11 mouse cellular contexts compared by ENCODE assay signal in genomic region chr7:125827420-125827819, GRCm38 (mm10).
A peak's percentile ranks its signal among the peaks of the same experiment; 100 is the strongest.
DNase-seq lines count a peak whose midpoint lies in the region; ATAC-seq lines count a peak whose summit lies in the region.
"Had no signal": no experiment of that assay in that cellular context is flagged by ENCODE, and none has a peak within 500 bp of the region (broad histone marks: within the 10 kb centered on the region; RNA-seq: fewer than 3 reads in every experiment).

No protein-coding gene starts in this region.

- H3K36me3 ChIP-seq in heart, embryonic 12.5 days, result peaks cover 3% of the 10 kb centered on the region; the same call in 1 of the 2 replicates
- peaks cover 6% of the 10 kb centered on the region; the same call in 1 of the 2 replicates for H3K36me3 ChIP-seq in embryonic facial prominence, embryonic 13.5 days
- peaks cover 14% of the 10 kb centered on the region for H3K36me3 ChIP-seq in limb, embryonic 10.5 days

- H3K27ac ChIP-seq in heart, embryonic 12.5 days (ENCODE audit: poor library complexity, severe bottlenecking), result peak overlapping the region; percentile 34; the same call in 1 of the 2 replicates
- peak overlapping the region; percentile 57 for H3K27ac ChIP-seq in embryonic facial prominence, embryonic 13.5 days
- 0 out of 2 replicates have a peak overlapping the region, but pooled peaks have one; percentile 33 for H3K27ac ChIP-seq in limb, embryonic 10.5 days

- 61% methylated on average over 9 of the region's 9 CpGs for WGBS in heart, embryonic 12.5 days
- WGBS in embryonic facial prominence, embryonic 13.5 days, result 39% methylated on average over 9 of the region's 9 CpGs
- 64% methylated on average over 9 of the region's 9 CpGs for WGBS in limb, embryonic 10.5 days

- no peak for DNase-seq in heart, adult 8-10 months (ENCODE audit: low spot score)
- DNase-seq in MN1 (ENCODE audit: low spot score), result peak; percentile 29
- no peak for DNase-seq in limb, embryonic 10.5 days (ENCODE audit: low spot score)
- DNase-seq in cerebellum, adult 9-11 months, result no peak
- no peak for DNase-seq in embryo, embryonic 10.5 days (ENCODE audit: low spot score)
- DNase-seq: gastrocnemius, postnatal 36 days had no signal

- no peak overlapping the region for H3K9ac ChIP-seq in heart, embryonic 12.5 days
- H3K9ac ChIP-seq in embryonic facial prominence, embryonic 13.5 days, result no peak overlapping the region

- no peak overlapping the region for H3K4me2 ChIP-seq in heart, embryonic 12.5 days
- H3K4me2 ChIP-seq in embryonic facial prominence, embryonic 13.5 days, result no peak overlapping the region

- no peak for ATAC-seq in heart, embryonic 12.5 days (ENCODE audit: insufficient number of reproducible peaks, low FRiP score)
- ATAC-seq in embryonic facial prominence, embryonic 13.5 days (ENCODE audit: insufficient number of reproducible peaks, insufficient read depth, low FRiP score, low TSS enrichment, low read depth), result peak; percentile 56; the same call in 1 of the 2 replicates
- no peak for ATAC-seq in erythroblast, adult 5-6 weeks (replicated peaks; ENCODE audit: low FRiP score, poor library complexity, severe bottlenecking)

- H3K27me3 ChIP-seq in heart, embryonic 12.5 days (replicated peaks), result no peaks in the 10 kb centered on the region
- no peaks in the 10 kb centered on the region for H3K27me3 ChIP-seq in embryonic facial prominence, embryonic 13.5 days
- no peaks in the 10 kb centered on the region for H3K27me3 ChIP-seq in limb, embryonic 10.5 days (ENCODE audit: low read depth, poor library complexity, severe bottlenecking)

- no peak overlapping the region for H3K4me3 ChIP-seq in heart, embryonic 12.5 days
- no peak overlapping the region for H3K4me3 ChIP-seq in embryonic facial prominence, embryonic 13.5 days
- H3K4me3 ChIP-seq in limb, embryonic 10.5 days, result no peak overlapping the region
- H3K4me3 ChIP-seq: erythroblast, embryonic 14.5 days; megakaryocyte, embryonic 14.5 days had no signal

- no peaks in the 10 kb centered on the region for H3K9me3 ChIP-seq in heart, embryonic 12.5 days (replicated peaks)
- no peaks in the 10 kb centered on the region for H3K9me3 ChIP-seq in embryonic facial prominence, embryonic 13.5 days
- no peaks in the 10 kb centered on the region for H3K9me3 ChIP-seq in limb, embryonic 10.5 days (replicated peaks)
- H3K9me3 ChIP-seq: megakaryocyte, embryonic 14.5 days had no signal

- peaks cover 71% of the 10 kb centered on the region for H3K4me1 ChIP-seq in heart, embryonic 12.5 days (replicated peaks)
- H3K4me1 ChIP-seq in embryonic facial prominence, embryonic 13.5 days, result peaks cover 44% of the 10 kb centered on the region
- H3K4me1 ChIP-seq in limb, embryonic 10.5 days, result peaks cover 39% of the 10 kb centered on the region
